Mouse (Mus musculus) ES-Bruce4 (cell line): ENCODE results near the gene Skint11. TPM values are rescaled to one million over a fixed set of nuclear protein-coding genes. Genes with fewer than 3 reads are reported as not detected.
"Not testable (repeated sequence)": the region's sequence is repeated elsewhere in the genome, so short reads cannot be mapped to it uniquely, and the experiment has no call there.

Experiments
- H3K27ac ChIP-seq: 2 replicates; pipeline ENCODE4 v1.5.1; 2012; ENCODE audit warnings: low read length, inconsistent platforms; ENCODE audit not compliant: insufficient read depth
- H3K27me3 ChIP-seq: 2 replicates; pipeline ENCODE4 v1.6.1; 2012; ENCODE audit warnings: mild to moderate bottlenecking, low read length, inconsistent platforms; ENCODE audit not compliant: control insufficient read depth, poor library complexity, insufficient read depth, severe bottlenecking
- H3K36me3 ChIP-seq: 2 replicates; pipeline ENCODE4 v1.6.1; 2012; ENCODE audit warnings: inconsistent platforms, mild to moderate bottlenecking, low read length, moderate library complexity; ENCODE audit not compliant: control insufficient read depth, poor library complexity, insufficient read depth, severe bottlenecking
- H3K4me1 ChIP-seq: one replicate; pipeline ENCODE4 v1.8.1; 2011; ENCODE audit warnings: low read length; ENCODE audit not compliant: control insufficient read depth, insufficient read depth
- H3K4me3 ChIP-seq: 2 replicates; pipeline ENCODE4 v1.5.1; 2011; ENCODE audit warnings: low read depth, mild to moderate bottlenecking, low read length
- H3K9ac ChIP-seq: 2 replicates; pipeline ENCODE4 v1.6.1; 2012; ENCODE audit warnings: low read depth, mild to moderate bottlenecking, inconsistent platforms; ENCODE audit not compliant: poor library complexity, severe bottlenecking
- H3K9me3 ChIP-seq: replicated peaks from 2 replicates; pipeline ENCODE4 v1.6.1; 2012; ENCODE audit warnings: mild to moderate bottlenecking, low read length, inconsistent platforms; ENCODE audit not compliant: control insufficient read depth, poor library complexity, insufficient read depth, severe bottlenecking
- CTCF ChIP-seq: IDR thresholded peaks from one replicate; pipeline ENCODE4 v1.8.1; 2011; ENCODE audit warnings: low read depth, low read length
- EP300 ChIP-seq: IDR thresholded peaks from 2 replicates; pipeline ENCODE4 v1.6.1; 2011; ENCODE audit warnings: low read depth, low read length; ENCODE audit not compliant: insufficient read depth
- POLR2A ChIP-seq: IDR thresholded peaks from one replicate; pipeline ENCODE4 v1.8.1; 2011; ENCODE audit warnings: low read length; ENCODE audit not compliant: insufficient read depth
- polyA plus RNA-seq: library from polyadenylated mRNA; stranded (reverse); fragments of >200 nt; gene quantifications from 2 replicates; pipeline ENCODE4 v1.2.4, GENCODE M21; 2011; ENCODE audit warnings: low read depth; ENCODE audit not compliant: missing spikeins, insufficient read depth, insufficient read length

The Skint11 gene
- not detected in 2 replicates for polyA plus RNA-seq

DNA sequence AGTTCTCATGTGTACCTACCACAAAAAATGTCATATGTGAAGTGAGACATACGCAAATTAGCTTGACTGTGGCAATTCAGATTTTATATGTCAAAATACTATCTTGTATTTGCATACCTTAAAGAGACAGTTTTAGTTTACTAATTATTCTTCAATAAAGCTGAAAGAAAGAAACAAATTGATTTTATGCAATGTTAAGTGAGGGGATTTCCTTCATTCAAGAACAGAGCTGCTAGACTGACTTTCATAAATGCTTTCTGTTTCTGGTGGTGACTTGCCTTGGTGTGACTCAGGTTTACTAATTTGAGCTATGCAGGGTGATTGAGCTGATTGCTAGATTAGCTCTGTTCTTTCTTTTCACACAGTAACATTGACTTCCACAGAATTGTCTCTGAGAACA, at the start of gene Skint11:
TSS of gene Skint11 (plus strand) at position 301 of the 400 bp plus-strand sequence.
- Histone ChIP-seq H3K4me1 (no peaks in the 10 kb centered on the region), H3K9ac (no peak within 1 kb of the TSS)
- TF ChIP-seq CTCF (no peak), EP300 (no peak), POLR2A (no peak)

GRCm38 (mm10) chr4:114161149-114161548, 2.0 kb upstream of the Skint11 start:
- Histone ChIP-seq H3K27me3 (no peaks in the 10 kb centered on the region), H3K9me3 (no peaks in the 10 kb centered on the region), H3K4me1 (no peaks in the 10 kb centered on the region), H3K9ac (no peak overlapping the region), H3K36me3 (no peaks in the 10 kb centered on the region), H3K27ac (no peak overlapping the region), H3K4me3 (no peak overlapping the region)
- TF ChIP-seq CTCF (no peak), EP300 (no peak), POLR2A (no peak)

More for the DNA sequence above, at the start of gene Skint11:
- H3K4me3 ChIP-seq, result no peak within 1 kb of the TSS
- no peak within 1 kb of the TSS for H3K27ac ChIP-seq
- H3K27me3 ChIP-seq, result no peaks in the 10 kb centered on the region
- no peaks in the 10 kb centered on the region for H3K36me3 ChIP-seq
- no peaks in the 10 kb centered on the region for H3K9me3 ChIP-seq

DNA sequence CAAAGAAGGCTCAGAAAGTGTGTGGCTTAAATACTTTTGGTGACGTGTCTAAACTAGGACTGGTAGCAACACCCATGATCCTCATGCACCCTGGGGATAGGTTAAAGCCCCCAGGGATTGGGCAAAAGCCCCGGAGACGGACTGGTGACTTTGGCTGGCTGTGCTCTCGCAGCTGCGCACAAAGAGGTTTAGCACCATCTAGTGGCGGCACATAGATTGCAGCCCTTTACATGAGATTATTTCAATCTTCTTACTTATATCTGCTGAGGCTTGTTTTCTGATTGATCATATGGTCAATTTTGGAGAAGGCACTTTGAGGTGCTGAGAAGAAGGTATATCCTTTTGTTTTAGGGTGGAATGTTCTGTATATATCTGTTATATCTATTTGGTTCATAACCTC, 9.7 kb downstream of the Skint11 start:
- not testable (repeated sequence) for H3K27ac ChIP-seq, H3K4me3 ChIP-seq, H3K36me3 ChIP-seq, H3K9me3 ChIP-seq, H3K4me1 ChIP-seq, H3K27me3 ChIP-seq, H3K9ac ChIP-seq
- TF ChIP-seq CTCF, result peak; percentile 35

DNA sequence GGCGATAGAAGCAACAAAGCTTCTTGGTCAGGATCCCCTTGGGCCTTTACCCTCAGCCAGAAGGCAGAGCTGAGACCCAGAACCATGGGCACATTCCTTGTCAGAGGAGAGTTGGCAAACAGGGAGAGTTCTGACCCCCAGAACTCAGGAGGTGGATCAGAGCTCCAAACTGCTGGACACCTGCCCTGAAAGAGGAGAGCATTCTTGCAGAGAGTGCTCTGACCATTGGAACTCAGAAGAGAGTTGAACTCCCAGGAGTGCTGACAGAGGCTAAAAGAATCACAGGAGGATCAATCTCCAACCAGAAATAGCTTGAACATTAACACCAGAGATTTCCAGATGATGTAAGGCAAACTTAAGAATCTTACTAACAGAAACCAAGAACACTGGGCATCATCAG, 93.7 kb downstream of the Skint11 start:
- H3K4me1 ChIP-seq, H3K9me3 ChIP-seq, H3K27ac ChIP-seq, H3K9ac ChIP-seq, H3K27me3 ChIP-seq, H3K4me3 ChIP-seq, H3K36me3 ChIP-seq: not testable (repeated sequence)

Other genes with a start within 250 kb of the Skint11 start
- not detected in 2 replicates for gene Skint5, start 163.9 kb upstream of the Skint11 start, polyA plus RNA-seq
- 0.40 and 0.63 TPM in 2 replicates for gene Trabd2b, start 243.3 kb downstream of the Skint11 start, polyA plus RNA-seq